Mouse (Mus musculus): ENCODE results near the gene Plod3. TPM values are rescaled to one million over a fixed set of nuclear protein-coding genes. Genes with fewer than 3 reads are reported as not detected.
A peak's percentile ranks its signal among the peaks of the same experiment; 100 is the strongest.

Plod3 gene
- total RNA-seq, 2 experiments from 2014 or later, result 21.8 to 24.3 TPM

DNA sequence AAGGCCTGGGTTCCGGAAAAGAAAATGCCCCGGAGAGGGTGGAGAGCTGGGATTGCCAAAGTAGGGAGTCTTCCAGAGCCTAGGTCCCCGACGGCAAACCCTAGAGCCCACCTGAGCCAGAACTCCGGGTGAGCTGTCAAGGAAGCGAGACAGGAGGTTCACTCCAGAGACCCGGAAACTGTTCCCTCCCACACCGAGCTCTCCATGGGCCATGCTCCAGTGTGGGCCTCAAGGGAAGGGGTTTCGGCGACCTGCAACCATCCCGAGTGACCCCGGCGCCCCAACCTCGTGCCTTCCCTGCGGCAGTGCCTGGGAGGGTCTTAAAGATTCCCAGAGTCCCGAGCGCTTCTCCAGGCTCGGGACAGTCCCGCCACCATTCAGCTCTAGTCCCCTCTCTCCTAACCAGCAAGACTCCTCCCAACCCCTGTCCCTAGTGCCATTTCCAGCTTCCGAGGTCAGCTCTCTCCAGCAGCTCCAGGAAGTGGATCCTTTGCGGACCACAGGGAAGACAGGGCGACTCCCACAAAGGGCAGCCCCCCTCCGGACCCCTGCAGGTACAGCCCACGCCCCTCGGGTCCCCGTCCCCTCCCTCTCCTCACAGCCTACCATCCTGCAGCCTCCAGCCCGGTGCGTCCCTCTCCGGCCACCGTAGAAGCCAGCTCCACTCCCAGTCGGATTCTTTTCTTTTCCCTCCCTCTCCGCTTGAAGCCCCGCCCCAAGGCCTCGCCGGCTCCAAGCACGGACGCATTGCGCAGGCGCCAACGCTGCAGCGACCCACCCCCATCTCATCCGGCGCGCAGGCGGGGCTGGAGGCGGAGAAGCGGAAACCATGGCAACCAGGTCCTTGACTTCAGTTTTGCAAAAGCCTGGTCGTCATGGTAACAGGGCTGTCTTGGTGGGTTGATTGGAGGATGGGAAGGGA is 58.8 kb downstream of the Plod3 start, which contains the start of gene Ap1s1:
Gene Ap1s1 (minus strand): TSS at position 734 of the 922 bp plus-strand sequence.
- intact Hi-C loops (cut with DNase I; ENCODE audit: low total_unique reads), result no loop called here
- peak; percentile 97 for DNase-seq

Small RNAs within 50 kb of the gene (microRNA-seq; reads per million reads assigned to microRNA genes)
- gene Mir702, result 4.0 to 8.0 reads per million in 2 experiments

Other genes with a start within 250 kb of the Plod3 start
- 10 to 100 TPM; 11.7 to 13.5 TPM for gene Col26a1, start 103.8 kb upstream of the Plod3 start, total RNA-seq (2021)
- gene Ift22, start 78.9 kb upstream of the Plod3 start, total RNA-seq (2021), result 1 to 10 TPM; 5.4 to 6.2 TPM
- gene Fis1, start 33.7 kb upstream of the Plod3 start, total RNA-seq (2021), result 100 to 1,000 TPM; 154 to 159 TPM
- gene Cldn15, start 20.4 kb upstream of the Plod3 start, total RNA-seq (2021), result 1 to 10 TPM; 2.0 to 2.1 TPM
- gene Znhit1, start 1.0 kb downstream of the Plod3 start, total RNA-seq (2021), result 10 to 100 TPM; 49.2 to 51.1 TPM
- not detected for gene Vgf, start 39.4 kb downstream of the Plod3 start, total RNA-seq (2021)
- gene Ap1s1, start 59.1 kb downstream of the Plod3 start, total RNA-seq (2021), result 10 to 100 TPM; 24.3 to 26.0 TPM
- gene Serpine1, start 85.2 kb downstream of the Plod3 start, total RNA-seq (2021), result 1 to 10 TPM; 1.2 to 1.9 TPM
- gene Trim56, start 129.2 kb downstream of the Plod3 start, total RNA-seq (2021), result 1 to 10 TPM; 7.6 to 9.1 TPM
- gene Muc3, start 162.3 kb downstream of the Plod3 start, total RNA-seq (2021), result not detected
- under 1 TPM; 0.21 to 0.31 TPM for gene Muc3a, start 225.4 kb downstream of the Plod3 start, total RNA-seq (2021)

All from gastrocnemius, postnatal 14 days (tissue).